Mouse (Mus musculus) embryonic facial prominence, embryonic 13.5 days (tissue): ENCODE results near the gene Zbtb21. TPM values are rescaled to one million over a fixed set of nuclear protein-coding genes. Genes with fewer than 3 reads are reported as not detected.
"Not testable (repeated sequence)": the region's sequence is repeated elsewhere in the genome, so short reads cannot be mapped to it uniquely, and the experiment has no call there.

Experiments
- ATAC-seq: fragments of 200-750 bp; cut with Nextera tagmentation; 2 replicates; pipeline ENCODE4 v1.8.0; 2017; ENCODE audit warnings: low read depth; ENCODE audit not compliant: insufficient number of reproducible peaks, insufficient read depth, low FRiP score, low TSS enrichment
- H3K27ac ChIP-seq: fragments of 300-500 bp; sonication (generic); 2 replicates; pipeline ENCODE4 v1.5.1; 2015; ENCODE audit warnings: moderate library complexity, mild to moderate bottlenecking, inconsistent platforms
- H3K27me3 ChIP-seq: fragments of 300-500 bp; sonication (generic); 2 replicates; pipeline ENCODE4 v1.6.1; 2015; ENCODE audit warnings: mild to moderate bottlenecking, inconsistent platforms
- H3K36me3 ChIP-seq: fragments of 300-500 bp; sonication (generic); 2 replicates; pipeline ENCODE4 v1.6.1; 2015; ENCODE audit warnings: mild to moderate bottlenecking, inconsistent platforms
- H3K4me1 ChIP-seq: fragments of 300-500 bp; sonication (generic); 2 replicates; pipeline ENCODE4 v1.6.1; 2015; ENCODE audit warnings: inconsistent platforms
- H3K4me2 ChIP-seq: fragments of 300-500 bp; sonication (generic); 2 replicates; pipeline ENCODE4 v1.6.1; 2015; ENCODE audit warnings: moderate library complexity, mild to moderate bottlenecking, inconsistent platforms
- H3K4me3 ChIP-seq: fragments of 300-500 bp; sonication (generic); 2 replicates; pipeline ENCODE4 v1.5.1; 2015; ENCODE audit warnings: mild to moderate bottlenecking, inconsistent platforms
- H3K9ac ChIP-seq: fragments of 300-500 bp; sonication (generic); 2 replicates; pipeline ENCODE4 v1.6.1; 2015; ENCODE audit warnings: mild to moderate bottlenecking, inconsistent platforms
- H3K9me3 ChIP-seq: fragments of 300-500 bp; sonication (generic); 2 replicates; pipeline ENCODE4 v1.6.1; 2016; ENCODE audit warnings: inconsistent platforms
- WGBS: fragments of 180-500 bp; shearing (Covaris S2); methylation state at CpG from one replicate; pipeline ENCODE4 v1.1.7; 2015; ENCODE audit warnings: mixed read lengths; 5-methylcytosine and 5-hydroxymethylcytosine counted together
- polyA plus RNA-seq: library from polyadenylated mRNA; unstranded; fragments of >200 nt; fragmentation: Nextera tagmentation; extraction: Ambion mirVana; gene quantifications from 2 replicates; pipeline ENCODE4 v1.2.1, GENCODE M21; 2015

The Zbtb21 gene
- polyA plus RNA-seq = 13.0 and 14.3 TPM in 2 replicates

DNA sequence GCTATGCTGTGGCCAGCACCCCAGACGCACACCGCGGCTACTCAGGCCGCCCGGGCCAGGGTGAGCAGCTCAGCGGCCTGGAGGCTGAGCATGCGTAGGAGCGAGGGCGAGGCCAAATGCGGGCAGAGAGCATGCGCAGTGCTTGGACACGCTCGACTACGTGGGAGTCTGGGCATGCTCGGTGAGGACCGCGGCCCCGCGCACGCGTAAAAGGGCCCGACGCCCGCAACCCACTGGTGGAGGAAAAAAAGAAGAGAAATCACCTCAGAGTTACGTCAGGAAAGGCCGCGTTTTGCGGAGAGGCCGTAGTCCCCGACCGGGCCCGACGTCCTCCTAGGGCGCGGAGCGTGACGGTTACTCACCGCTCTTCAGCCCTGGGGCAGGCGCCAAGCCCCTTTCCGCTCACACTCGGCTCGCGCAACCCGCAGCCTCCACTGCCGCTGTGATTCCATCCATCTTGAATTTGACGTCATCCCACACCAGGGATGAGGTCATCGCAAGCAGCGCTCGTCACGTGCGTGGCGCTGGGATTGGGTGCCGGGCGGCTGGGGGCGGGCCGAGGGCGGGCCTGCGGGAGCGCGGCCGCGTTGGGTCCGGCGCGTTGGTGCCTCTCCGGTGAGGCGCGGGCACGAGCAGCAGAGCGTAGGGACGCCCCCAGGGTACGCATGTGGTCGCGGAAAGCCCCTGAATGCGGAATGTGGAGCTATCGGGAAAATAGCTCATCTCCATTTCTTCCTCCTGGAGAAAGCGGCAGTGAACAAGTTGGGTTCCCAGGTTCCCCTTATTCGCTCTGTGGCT, at the start of gene Zbtb21, which contains the start of gene C2cd2:
Zbtb21 (minus strand) TSS at position 472 of the 798 bp plus-strand sequence.
C2cd2 (minus strand) TSS at position 448 of the 798 bp plus-strand sequence.
- H3K36me3 ChIP-seq = no peaks in the 10 kb centered on the region; the same call in 1 of the 2 replicates
- no peaks in the 10 kb centered on the region for H3K9me3 ChIP-seq
- under 1% methylated on average over 78 of the region's 78 CpGs for WGBS
- H3K9ac ChIP-seq = peak within 1 kb of the TSS; percentile 90
- H3K4me3 ChIP-seq = peak within 1 kb of the TSS; percentile 81
- peak; percentile 99 for ATAC-seq
- peak within 1 kb of the TSS; percentile 90 for H3K4me2 ChIP-seq
- no peaks in the 10 kb centered on the region for H3K27me3 ChIP-seq
- peak within 1 kb of the TSS; percentile 96 for H3K27ac ChIP-seq
- H3K4me1 ChIP-seq = peaks cover 15% of the 10 kb centered on the region

DNA sequence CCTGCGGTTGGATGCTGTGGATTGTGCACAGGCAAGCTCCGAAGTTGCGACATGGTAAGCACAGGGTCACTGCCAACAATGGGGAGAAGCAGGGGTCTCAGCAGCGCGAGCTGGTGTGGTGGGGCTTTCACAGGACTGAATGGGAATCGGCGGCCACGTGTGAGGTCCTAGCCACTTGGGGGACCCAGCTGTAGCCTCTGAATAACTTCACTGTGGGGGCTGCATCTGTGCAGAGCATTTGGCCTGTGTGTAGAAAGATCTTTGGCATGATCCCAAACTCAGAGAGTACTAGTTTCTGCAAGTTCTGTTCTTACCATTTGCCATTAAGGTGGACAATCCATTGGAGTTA, 34.9 kb upstream of the Zbtb21 start:
- Histone ChIP-seq H3K9ac (peak overlapping the region; percentile 67), H3K9me3 (peaks cover 26% of the 10 kb centered on the region), H3K27ac (peak overlapping the region; percentile 83; the same call in 1 of the 2 replicates), H3K36me3 (peaks cover 13% of the 10 kb centered on the region), H3K4me2 (peak overlapping the region; percentile 58), H3K4me3 (peak overlapping the region; percentile 57)
- 1% methylated on average over 8 of the region's 8 CpGs for WGBS
- not testable (repeated sequence) for H3K27me3 ChIP-seq, H3K4me1 ChIP-seq
- ATAC-seq = peak; percentile 44; the same call in 1 of the 2 replicates

DNA sequence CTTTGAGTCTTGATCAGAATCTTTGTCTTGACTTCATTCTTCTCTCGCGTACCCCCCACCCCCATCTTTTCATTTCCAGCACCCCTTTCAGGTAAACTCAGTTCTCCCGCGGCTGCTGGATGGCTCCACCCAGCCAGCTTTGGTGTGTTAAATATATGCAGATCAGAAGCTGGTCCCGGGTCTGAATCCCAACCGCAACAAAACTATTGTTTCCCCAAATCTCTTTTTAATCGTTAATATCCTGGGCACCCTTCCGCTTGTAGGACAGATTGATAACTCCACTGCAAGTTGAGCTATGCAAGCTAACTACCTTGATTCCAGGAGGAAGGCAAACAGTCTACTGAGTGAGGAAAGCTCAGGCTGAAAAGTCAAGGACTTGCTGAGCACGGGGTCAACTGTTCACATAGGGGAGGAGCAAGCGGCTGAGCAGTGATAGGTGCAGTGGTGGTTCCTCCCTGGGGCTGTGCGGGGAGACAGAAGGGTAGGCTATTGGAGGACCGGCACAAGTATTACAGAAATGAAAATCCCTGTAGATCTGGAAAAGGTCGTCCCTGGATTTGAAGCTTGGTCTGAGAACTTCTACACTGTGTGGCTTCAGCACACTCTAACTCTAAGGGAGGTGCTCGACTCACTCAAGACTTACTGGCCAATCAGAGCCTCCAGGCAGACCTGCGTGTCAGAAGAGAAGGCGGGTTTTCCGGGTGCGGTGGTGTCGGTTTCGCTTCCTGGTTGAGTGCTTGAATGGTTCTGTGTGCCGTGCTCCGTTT, 34.4 kb upstream of the Zbtb21 start, which contains the start of gene B230307C23Rik:
B230307C23Rik (plus strand) TSS at position 700 of the 767 bp plus-strand sequence.
- Histone ChIP-seq H3K9me3 (peaks cover 21% of the 10 kb centered on the region), H3K36me3 (peaks cover 9% of the 10 kb centered on the region), H3K27ac (peak within 1 kb of the TSS; percentile 83), H3K4me3 (peak within 1 kb of the TSS; percentile 57), H3K9ac (peak within 1 kb of the TSS; percentile 67), H3K27me3 (no peaks in the 10 kb centered on the region), H3K4me2 (peak within 1 kb of the TSS; percentile 58), H3K4me1 (peaks cover 8% of the 10 kb centered on the region; the same call in 1 of the 2 replicates)
- ATAC-seq = peak; percentile 95
- 4% methylated on average over 22 of the region's 22 CpGs for WGBS

DNA sequence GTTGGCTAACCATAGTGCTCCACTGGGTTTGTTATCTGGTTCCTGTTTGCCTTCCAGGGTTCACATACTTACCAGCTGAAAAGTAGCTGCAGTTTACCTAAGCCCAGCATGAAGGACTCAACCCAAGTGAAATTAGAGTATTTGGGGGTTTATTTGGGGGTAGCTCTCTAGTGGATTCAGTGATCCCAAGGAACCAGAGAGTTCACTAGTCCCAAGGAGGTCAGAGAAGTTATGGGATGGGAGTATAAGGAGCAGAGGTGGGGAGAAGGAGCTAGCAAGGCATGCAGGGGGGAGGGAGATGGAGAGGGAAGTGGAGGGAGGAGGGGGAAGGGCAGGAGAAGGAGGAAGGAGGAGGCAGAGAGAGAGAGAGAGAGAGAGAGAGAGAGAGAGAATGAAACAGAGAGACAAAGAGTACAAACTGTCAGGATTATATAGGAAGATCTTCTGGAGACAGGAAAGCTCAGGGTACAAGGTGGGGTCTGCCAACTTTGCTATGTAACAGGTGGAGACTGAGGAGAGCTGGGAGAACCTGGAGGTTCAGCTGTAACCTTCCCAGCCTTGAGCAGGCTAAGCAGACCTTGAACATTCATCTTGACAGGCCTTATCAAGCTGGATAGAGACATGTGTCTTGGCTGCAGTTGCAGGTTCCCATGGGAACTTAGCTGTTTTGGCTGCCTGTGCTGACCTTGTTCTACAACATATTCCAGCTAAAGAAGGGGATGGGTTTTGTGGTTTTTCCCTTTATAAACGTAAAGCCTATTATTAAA, 33.6 kb upstream of the Zbtb21 start:
- ATAC-seq = no peak
- peaks cover 9% of the 10 kb centered on the region for H3K36me3 ChIP-seq
- peaks cover 8% of the 10 kb centered on the region; the same call in 1 of the 2 replicates for H3K4me1 ChIP-seq
- peak overlapping the region; percentile 67 for H3K9ac ChIP-seq
- peaks cover 18% of the 10 kb centered on the region for H3K9me3 ChIP-seq
- H3K4me3 ChIP-seq = peak overlapping the region; percentile 57
- H3K4me2 ChIP-seq = peak overlapping the region; percentile 58
- no peaks in the 10 kb centered on the region for H3K27me3 ChIP-seq
- WGBS = 22% methylated on average over 1 of the region's 1 CpGs
- no peak overlapping the region for H3K27ac ChIP-seq

DNA sequence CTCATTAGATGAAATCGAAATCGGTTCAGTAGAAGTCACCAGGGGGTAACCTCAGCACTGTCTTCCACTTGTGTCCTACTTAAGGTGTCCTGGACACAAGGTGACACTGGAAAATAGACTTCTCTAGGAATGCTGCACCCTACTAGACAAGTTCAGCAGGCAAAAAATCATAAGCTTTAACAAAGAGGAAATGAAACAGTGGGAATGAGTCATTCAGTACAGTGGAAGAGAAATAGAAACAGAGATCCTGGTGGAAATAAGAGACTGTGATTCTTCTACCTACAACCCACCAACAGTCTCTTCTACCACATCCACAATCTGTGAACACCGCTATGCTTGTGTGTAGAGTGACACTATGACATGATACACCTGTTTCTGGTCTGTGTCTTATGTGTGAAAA, 30.1 kb upstream of the Zbtb21 start:
- H3K36me3 ChIP-seq, H3K27ac ChIP-seq, ATAC-seq, H3K27me3 ChIP-seq, H3K9me3 ChIP-seq, H3K4me2 ChIP-seq, H3K9ac ChIP-seq, H3K4me3 ChIP-seq, H3K4me1 ChIP-seq: not testable (repeated sequence)
- 84% methylated on average over 3 of the region's 3 CpGs for WGBS

DNA sequence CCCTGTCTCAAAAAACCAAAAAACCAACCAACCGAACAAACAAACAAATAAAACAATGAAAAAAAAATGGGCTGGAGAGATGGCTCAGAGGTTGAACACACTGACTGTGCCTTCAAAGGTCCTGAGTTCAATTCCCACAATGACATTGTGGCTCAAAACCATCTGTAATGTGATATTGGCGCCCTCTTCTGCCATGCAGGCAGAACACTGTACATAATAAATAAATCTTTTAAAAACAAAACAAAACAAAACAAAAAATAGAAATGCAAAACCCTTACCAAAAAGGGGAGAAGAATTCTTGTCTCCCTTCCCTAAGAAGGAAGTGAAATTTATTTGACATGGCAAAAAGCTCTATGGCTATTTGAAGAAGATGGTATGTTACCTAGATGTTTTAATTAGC, 29.1 kb upstream of the Zbtb21 start:
- H3K4me1 ChIP-seq = peaks cover 4% of the 10 kb centered on the region; the same call in 1 of the 2 replicates
- H3K9ac ChIP-seq = no peak overlapping the region
- H3K4me3 ChIP-seq = no peak overlapping the region
- no peaks in the 10 kb centered on the region for H3K9me3 ChIP-seq
- no peak overlapping the region for H3K27ac ChIP-seq
- no peak for ATAC-seq
- no peaks in the 10 kb centered on the region for H3K27me3 ChIP-seq
- H3K36me3 ChIP-seq = no peaks in the 10 kb centered on the region
- WGBS = 72% methylated on average over 2 of the region's 2 CpGs
- no peak overlapping the region for H3K4me2 ChIP-seq

DNA sequence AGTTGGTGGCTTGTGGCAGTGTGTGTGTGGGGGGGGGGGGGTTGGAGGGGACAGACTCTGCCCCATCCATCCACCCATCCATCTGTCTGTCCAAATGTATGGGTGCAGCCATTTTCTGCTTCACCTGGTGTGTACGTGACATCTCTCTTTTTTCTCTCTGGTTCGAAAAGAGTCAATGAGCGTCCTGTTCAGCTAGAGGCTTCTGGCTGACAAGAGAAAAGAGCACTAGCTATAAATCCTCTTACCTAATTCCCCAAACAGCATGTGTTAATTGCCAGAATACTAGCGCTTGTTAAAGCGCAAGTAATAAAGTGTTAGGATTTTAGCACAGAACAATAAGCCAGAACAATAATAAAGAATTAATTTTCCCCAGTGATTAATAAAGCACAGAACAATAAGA, 22.2 kb upstream of the Zbtb21 start:
- H3K27ac ChIP-seq = no peak overlapping the region
- no peak overlapping the region for H3K4me3 ChIP-seq
- H3K4me1 ChIP-seq = no peaks in the 10 kb centered on the region
- WGBS = 78% methylated on average over 5 of the region's 5 CpGs
- no peaks in the 10 kb centered on the region for H3K27me3 ChIP-seq
- H3K36me3 ChIP-seq = no peaks in the 10 kb centered on the region
- ATAC-seq = no peak
- no peak overlapping the region for H3K9ac ChIP-seq
- H3K4me2 ChIP-seq = no peak overlapping the region
- H3K9me3 ChIP-seq = no peaks in the 10 kb centered on the region

DNA sequence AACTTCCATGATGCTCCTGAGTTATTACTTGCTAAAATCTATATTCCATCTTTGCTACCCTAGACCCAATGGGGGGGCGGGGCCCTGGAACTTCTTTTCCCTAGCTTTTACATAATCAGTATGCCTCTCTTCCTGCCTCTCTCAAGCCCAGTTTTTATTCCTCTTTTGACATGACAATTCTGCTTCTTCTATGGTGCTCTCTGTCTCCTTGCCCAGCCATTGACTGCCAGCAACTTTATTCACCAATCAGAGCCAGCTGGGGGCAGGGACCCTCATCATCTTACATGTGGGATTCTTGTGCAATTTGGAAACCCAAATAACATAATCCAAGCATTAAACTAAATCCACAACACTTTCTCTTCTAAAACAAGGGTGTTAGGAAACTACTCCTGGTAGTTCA, 18.9 kb upstream of the Zbtb21 start:
- Histone ChIP-seq H3K9me3 (no peaks in the 10 kb centered on the region), H3K27ac (no peak overlapping the region), H3K36me3 (no peaks in the 10 kb centered on the region), H3K4me2 (no peak overlapping the region), H3K4me1 (no peaks in the 10 kb centered on the region), H3K9ac (no peak overlapping the region), H3K4me3 (no peak overlapping the region), H3K27me3 (no peaks in the 10 kb centered on the region)
- no peak for ATAC-seq
- WGBS = 100% methylated on average over 1 of the region's 1 CpGs

DNA sequence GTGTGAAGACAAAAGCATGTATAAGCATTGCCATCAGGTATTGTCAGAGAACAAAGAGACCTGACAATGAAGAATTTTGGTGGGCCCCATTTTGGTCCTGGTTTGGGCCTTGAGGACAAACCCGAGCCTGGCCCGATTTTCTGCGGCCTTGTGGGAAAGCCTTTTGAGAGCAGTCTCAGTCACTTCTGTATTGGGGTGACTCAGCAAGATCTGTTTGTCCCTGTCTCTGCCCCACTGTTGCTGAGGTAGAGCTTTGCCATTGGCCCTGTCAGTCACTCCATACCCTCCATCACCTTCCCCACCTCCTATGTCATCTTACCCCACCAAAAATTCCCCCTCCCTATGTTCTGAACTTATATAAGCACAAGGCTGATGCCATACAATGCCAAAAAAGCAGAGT, 15.3 kb upstream of the Zbtb21 start:
- no peak overlapping the region for H3K27ac ChIP-seq
- ATAC-seq = no peak

DNA sequence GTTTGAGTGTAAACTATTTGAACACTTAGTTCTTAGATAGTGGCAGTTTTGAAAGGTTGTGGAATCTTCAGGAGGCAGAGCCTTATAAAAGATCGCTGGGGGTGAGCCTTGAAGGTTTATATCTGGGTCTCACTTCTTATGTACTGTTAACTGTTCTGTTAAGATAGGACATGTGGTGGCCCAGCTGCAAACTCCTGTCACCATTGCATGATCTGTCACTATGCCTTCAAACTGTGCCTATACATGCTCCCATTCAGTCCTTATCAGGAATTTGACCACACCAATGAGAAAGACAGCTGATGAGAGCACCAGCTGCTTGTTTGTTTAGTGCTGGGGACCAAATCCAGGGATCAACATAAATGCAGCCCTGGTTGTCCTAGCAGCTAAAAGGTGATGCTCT, 14.9 kb upstream of the Zbtb21 start:
- Histone ChIP-seq H3K27me3 (no peaks in the 10 kb centered on the region), H3K4me3 (no peak overlapping the region), H3K4me2 (no peak overlapping the region), H3K9ac (no peak overlapping the region), H3K4me1 (no peaks in the 10 kb centered on the region), H3K36me3 (no peaks in the 10 kb centered on the region), H3K27ac (no peak overlapping the region), H3K9me3 (no peaks in the 10 kb centered on the region)
- ATAC-seq = no peak
- WGBS = 81% methylated on average over 1 of the region's 1 CpGs

More for the DNA sequence above, 15.3 kb upstream of the Zbtb21 start:
- no peak overlapping the region for H3K4me2 ChIP-seq
- WGBS = 88% methylated on average over 3 of the region's 3 CpGs
- no peak overlapping the region for H3K4me3 ChIP-seq
- no peaks in the 10 kb centered on the region for H3K9me3 ChIP-seq
- no peaks in the 10 kb centered on the region for H3K27me3 ChIP-seq
- no peak overlapping the region for H3K9ac ChIP-seq
- H3K36me3 ChIP-seq = no peaks in the 10 kb centered on the region
- no peaks in the 10 kb centered on the region for H3K4me1 ChIP-seq

DNA sequence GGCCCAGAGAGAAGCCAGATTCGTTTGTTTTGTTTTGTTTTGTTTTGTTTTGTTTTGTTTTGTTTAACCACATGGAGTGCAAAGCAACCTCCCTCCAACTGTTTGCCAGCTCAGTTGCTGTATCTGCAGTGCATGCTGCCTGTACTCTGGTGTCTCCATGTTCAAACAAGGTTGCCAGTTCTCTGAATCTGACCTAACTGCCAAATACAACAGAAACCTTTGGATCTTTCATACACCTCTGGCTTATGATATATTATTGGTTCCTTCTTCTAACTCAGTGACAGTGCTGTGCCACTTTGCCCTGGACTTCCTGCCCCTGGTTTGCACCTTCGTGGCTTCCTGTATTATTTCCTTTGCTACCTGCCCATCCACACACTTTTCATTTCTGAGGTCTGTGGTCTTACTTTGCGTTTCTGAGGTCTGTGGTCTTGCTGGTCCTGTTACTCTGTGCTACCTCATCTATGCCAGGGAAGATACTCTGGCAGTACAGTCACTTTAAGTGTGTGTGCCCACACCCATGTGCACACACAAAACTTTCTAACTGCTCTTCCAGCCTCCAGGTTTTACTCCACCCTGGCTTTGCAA, 1.6 kb upstream of the Zbtb21 start:
- Histone ChIP-seq H3K36me3 (no peaks in the 10 kb centered on the region; the same call in 1 of the 2 replicates), H3K4me2 (no peak overlapping the region), H3K4me1 (peaks cover 9% of the 10 kb centered on the region; the same call in 1 of the 2 replicates), H3K9me3 (no peaks in the 10 kb centered on the region), H3K9ac (no peak overlapping the region), H3K27ac (no peak overlapping the region), H3K27me3 (no peaks in the 10 kb centered on the region), H3K4me3 (no peak overlapping the region)
- no peak for ATAC-seq
- 90% methylated on average over 3 of the region's 3 CpGs for WGBS
